Comparison of ENCODE assay signal across 27 mouse cellular contexts in the genomic region with DNA sequence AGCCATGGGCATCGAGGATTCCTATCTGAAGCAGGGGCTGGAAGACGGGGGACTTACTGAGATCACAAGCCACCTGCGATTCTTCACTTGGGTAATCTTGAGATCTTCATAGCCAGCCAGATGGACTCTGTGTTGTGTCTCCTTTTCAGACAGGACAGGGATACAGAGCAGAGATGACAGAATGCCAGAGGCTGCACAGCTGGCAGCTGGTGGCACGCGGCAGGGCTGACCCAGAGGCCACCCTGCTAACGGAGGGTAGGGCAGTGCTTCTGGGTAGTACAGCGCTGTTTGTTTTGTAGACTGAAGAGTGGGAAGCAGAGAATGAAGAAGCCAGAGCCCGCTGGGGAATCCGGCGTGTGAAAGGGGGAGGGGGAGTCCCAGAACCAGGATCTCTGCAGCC.
DNase-seq lines count a peak whose midpoint lies in the region; ATAC-seq and TF ChIP-seq lines count a peak whose summit lies in the region.
"Had no signal": no experiment of that assay in that cellular context is flagged by ENCODE, and none has a peak within 500 bp of the region (broad histone marks: within the 10 kb centered on the region; RNA-seq: fewer than 3 reads in every experiment).

No protein-coding gene starts in this region.

- no peaks in the 10 kb centered on the region for H3K9me3 ChIP-seq in kidney, embryonic 15.5 days (replicated peaks)
- H3K9me3 ChIP-seq in lung, postnatal 0 days (ENCODE audit: low read length): no peaks in the 10 kb centered on the region
- no peaks in the 10 kb centered on the region for H3K9me3 ChIP-seq in midbrain, embryonic 14.5 days (ENCODE audit: control insufficient read depth, low read length)
- no peaks in the 10 kb centered on the region for H3K9me3 ChIP-seq in midbrain, postnatal 0 days (ENCODE audit: low read length)
- H3K9me3 ChIP-seq in midbrain, embryonic 16.5 days (replicated peaks; ENCODE audit: control insufficient read depth, low read length, poor library complexity, severe bottlenecking): no peaks in the 10 kb centered on the region
- H3K9me3 ChIP-seq: embryonic facial prominence, embryonic 10.5 days; embryonic facial prominence, embryonic 13.5 days; forebrain, embryonic 12.5 days; hindbrain, embryonic 12.5 days had no signal

- peaks cover 45% of the 10 kb centered on the region for H3K27me3 ChIP-seq in kidney, embryonic 15.5 days
- H3K27me3 ChIP-seq in lung, postnatal 0 days (replicated peaks; ENCODE audit: insufficient read depth, low read length): no peaks in the 10 kb centered on the region
- peaks cover 10% of the 10 kb centered on the region; the same call in 1 of the 2 replicates for H3K27me3 ChIP-seq in midbrain, embryonic 14.5 days (ENCODE audit: control insufficient read depth, insufficient read depth, low read length)
- no peaks in the 10 kb centered on the region for H3K27me3 ChIP-seq in midbrain, postnatal 0 days (ENCODE audit: insufficient read depth, low read length)
- H3K27me3 ChIP-seq in midbrain, embryonic 16.5 days (ENCODE audit: control insufficient read depth, insufficient read depth, low read depth, low read length): no peaks in the 10 kb centered on the region; the same call in 1 of the 2 replicates

- H3K4me1 ChIP-seq in kidney, embryonic 15.5 days: peaks cover 3% of the 10 kb centered on the region; the same call in 1 of the 2 replicates
- H3K4me1 ChIP-seq in lung, postnatal 0 days (ENCODE audit: insufficient read depth, low read depth, low read length): no peaks in the 10 kb centered on the region
- peaks cover 20% of the 10 kb centered on the region for H3K4me1 ChIP-seq in midbrain, embryonic 14.5 days (ENCODE audit: control insufficient read depth, insufficient read depth, low read length)
- H3K4me1 ChIP-seq in midbrain, postnatal 0 days (ENCODE audit: insufficient read depth, low read length): no peaks in the 10 kb centered on the region
- peaks cover 9% of the 10 kb centered on the region for H3K4me1 ChIP-seq in midbrain, embryonic 16.5 days (ENCODE audit: control insufficient read depth, insufficient read depth, low read length)
- H3K4me1 ChIP-seq: embryonic facial prominence, embryonic 13.5 days had no signal

- no peak for TF ChIP-seq CTCF in lung, postnatal 0 days (IDR thresholded peaks at IDR 0.05)
- TF ChIP-seq CTCF in midbrain, postnatal 0 days (IDR thresholded peaks at IDR 0.05): no peak

- no peak overlapping the region for H3K9ac ChIP-seq in kidney, embryonic 15.5 days
- H3K9ac ChIP-seq in lung, postnatal 0 days (replicated peaks; ENCODE audit: low read depth): no peak overlapping the region
- no peak overlapping the region for H3K9ac ChIP-seq in midbrain, embryonic 14.5 days (replicated peaks; ENCODE audit: low read length)
- no peak overlapping the region for H3K9ac ChIP-seq in midbrain, postnatal 0 days (replicated peaks; ENCODE audit: low read length, poor library complexity, severe bottlenecking)
- H3K9ac ChIP-seq in midbrain, embryonic 16.5 days (ENCODE audit: low read depth, low read length): 0 out of 2 replicates have a peak overlapping the region, but pooled peaks have one; percentile 33
- H3K9ac ChIP-seq: embryonic facial prominence, embryonic 13.5 days; forebrain, embryonic 12.5 days; hindbrain, embryonic 12.5 days had no signal

- H3K4me2 ChIP-seq in kidney, embryonic 15.5 days: no peak overlapping the region
- no peak overlapping the region for H3K4me2 ChIP-seq in lung, postnatal 0 days (replicated peaks; ENCODE audit: low read depth, low read length)
- no peak overlapping the region for H3K4me2 ChIP-seq in midbrain, embryonic 14.5 days (ENCODE audit: low read length)
- no peak overlapping the region for H3K4me2 ChIP-seq in midbrain, postnatal 0 days (ENCODE audit: low read depth, low read length, poor library complexity, severe bottlenecking)
- H3K4me2 ChIP-seq in midbrain, embryonic 16.5 days (ENCODE audit: low read length): no peak overlapping the region
- H3K4me2 ChIP-seq: embryonic facial prominence, embryonic 13.5 days; forebrain, embryonic 12.5 days; heart, embryonic 11.5 days; hindbrain, embryonic 12.5 days had no signal

- DNase-seq in kidney, postnatal 10 days: no peak
- peak; percentile 25 for DNase-seq in lung, postnatal 10 days
- DNase-seq in lung, postnatal 0 days (ENCODE audit: low spot score): no peak
- peak; percentile 31 for DNase-seq in midbrain, embryonic 14.5 days
- no peak for DNase-seq in midbrain, postnatal 0 days (ENCODE audit: low spot score)
- DNase-seq: adrenal gland, adult 8-10 months; adrenal gland, postnatal 25 days; cerebellum, adult 11-12 months; cerebellum, adult 8-10 months; cerebellum, postnatal 10 days; cerebellum, postnatal 36 days; embryo, embryonic 11 days; gastrocnemius, adult 2 months; gastrocnemius, postnatal 14 days; heart, adult 11 months had no signal

- no peaks in the 10 kb centered on the region for H3K36me3 ChIP-seq in kidney, embryonic 15.5 days
- no peaks in the 10 kb centered on the region for H3K36me3 ChIP-seq in lung, postnatal 0 days (ENCODE audit: insufficient read depth, low read length)
- H3K36me3 ChIP-seq in midbrain, embryonic 14.5 days (ENCODE audit: control insufficient read depth, insufficient read depth, low read length): no peaks in the 10 kb centered on the region
- no peaks in the 10 kb centered on the region for H3K36me3 ChIP-seq in midbrain, postnatal 0 days (ENCODE audit: insufficient read depth, low read length)
- no peaks in the 10 kb centered on the region for H3K36me3 ChIP-seq in midbrain, embryonic 16.5 days (ENCODE audit: control insufficient read depth, insufficient read depth, low read length)
- H3K36me3 ChIP-seq: embryonic facial prominence, embryonic 10.5 days; embryonic facial prominence, embryonic 13.5 days; forebrain, embryonic 12.5 days; hindbrain, embryonic 12.5 days had no signal

- 31% methylated on average over 10 of the region's 10 CpGs for WGBS in kidney, embryonic 15.5 days
- 28% methylated on average over 10 of the region's 10 CpGs for WGBS in lung, postnatal 0 days
- 26% methylated on average over 10 of the region's 10 CpGs for WGBS in midbrain, embryonic 14.5 days
- WGBS in midbrain, postnatal 0 days: 28% methylated on average over 10 of the region's 10 CpGs
- WGBS in midbrain, embryonic 16.5 days: 28% methylated on average over 10 of the region's 10 CpGs

- no peak overlapping the region for H3K27ac ChIP-seq in kidney, embryonic 15.5 days
- H3K27ac ChIP-seq in lung, postnatal 0 days (ENCODE audit: low read length): no peak overlapping the region
- no peak overlapping the region for H3K27ac ChIP-seq in midbrain, embryonic 14.5 days (replicated peaks; ENCODE audit: low read depth, low read length)
- no peak overlapping the region for H3K27ac ChIP-seq in midbrain, postnatal 0 days (ENCODE audit: low read depth, low read length)
- H3K27ac ChIP-seq in midbrain, embryonic 16.5 days (ENCODE audit: low read length): no peak overlapping the region
- H3K27ac ChIP-seq: embryonic facial prominence, embryonic 10.5 days; embryonic facial prominence, embryonic 13.5 days; forebrain, embryonic 12.5 days; gastrocnemius, adult 2 months; hindbrain, embryonic 12.5 days had no signal

- no peak for TF ChIP-seq EP300 in lung, postnatal 0 days (IDR thresholded peaks at IDR 0.05)

- ATAC-seq in kidney, embryonic 15.5 days (replicated peaks; ENCODE audit: low FRiP score): peak; percentile 69; the same call in 1 of the 2 replicates
- ATAC-seq in lung, postnatal 0 days: no peak
- ATAC-seq in midbrain, embryonic 14.5 days (ENCODE audit: low FRiP score, low TSS enrichment): no peak
- ATAC-seq in midbrain, postnatal 0 days (ENCODE audit: low FRiP score): no peak
- 0 out of 2 replicates have a peak, but pooled peaks have one; percentile 10 for ATAC-seq in midbrain, embryonic 16.5 days
- ATAC-seq in megakaryocyte progenitor cell, adult 5-6 weeks (replicated peaks; ENCODE audit: poor library complexity): no peak
- ATAC-seq: activated CD4-positive, CD25-positive, alpha-beta regulatory T cell, adult 4 months; CD4-positive, CD25-positive, alpha-beta regulatory T cell, adult 4 months; forebrain, embryonic 16.5 days had no signal

- no peak overlapping the region for H3K4me3 ChIP-seq in kidney, embryonic 15.5 days (replicated peaks)
- no peak overlapping the region for H3K4me3 ChIP-seq in lung, postnatal 0 days (ENCODE audit: low read depth, low read length)
- H3K4me3 ChIP-seq in midbrain, embryonic 14.5 days (replicated peaks; ENCODE audit: low read depth, low read length): no peak overlapping the region
- H3K4me3 ChIP-seq in midbrain, postnatal 0 days (ENCODE audit: low read depth, low read length): no peak overlapping the region
- H3K4me3 ChIP-seq in midbrain, embryonic 16.5 days (ENCODE audit: low read depth, low read length): no peak overlapping the region
- H3K4me3 ChIP-seq: embryonic facial prominence, embryonic 10.5 days; embryonic facial prominence, embryonic 13.5 days; erythroblast, embryonic 14.5 days; forebrain, embryonic 12.5 days; gastrocnemius, adult 2 months; hindbrain, embryonic 12.5 days had no signal

Comparison
In these comparisons a context has a peak if more than half of its experiments do, and no peak if none do; other contexts are left out.
1. ATAC-seq: peak in kidney, embryonic 15.5 days (single experiment) and midbrain, embryonic 16.5 days (single experiment); none in lung, postnatal 0 days (single experiment), midbrain, embryonic 14.5 days (single experiment), midbrain, postnatal 0 days (single experiment) and megakaryocyte progenitor cell, adult 5-6 weeks (single experiment).
2. DNase-seq: peak in lung, postnatal 10 days (single experiment) and midbrain, embryonic 14.5 days (single experiment); none in kidney, postnatal 10 days (single experiment), lung, postnatal 0 days (single experiment) and midbrain, postnatal 0 days (single experiment).